Mouse (Mus musculus): ENCODE measurements around the gene Slc38a1.

DNA sequence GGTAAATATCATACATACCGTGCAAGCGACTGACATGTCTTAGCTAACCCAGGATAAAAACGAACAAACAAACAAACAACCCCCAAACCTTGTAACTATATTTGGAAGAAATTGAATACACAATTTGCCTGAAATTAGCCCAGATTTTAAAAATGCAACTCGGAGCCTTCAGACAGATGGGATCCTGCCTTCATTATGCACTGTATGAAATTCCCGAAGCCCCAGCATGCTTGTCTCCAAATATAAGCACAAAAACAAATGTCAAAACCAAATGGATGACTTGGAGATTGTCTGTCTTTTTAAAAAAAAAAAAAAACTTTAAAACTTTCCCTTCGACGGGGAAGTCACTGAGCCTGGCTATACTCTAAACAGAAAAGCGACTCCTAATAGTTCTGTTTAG, 54.7 kb downstream of the Slc38a1 start:
- TF ChIP-seq CTCF (IDR thresholded peaks at IDR 0.05; ENCODE audit: low read depth) (no peak), EP300 (IDR thresholded peaks at IDR 0.05; ENCODE audit: low read depth) (no peak)

Data from heart, postnatal 0 days (tissue).